Mouse (Mus musculus): ENCODE measurements at regions not wholly inside any gene's neighbourhood (a gene's known extent, or its start where the extent isn't known, plus 50 kb on each side); places are given as distances from the start of the nearest gene placed in this dataset.

DNA sequence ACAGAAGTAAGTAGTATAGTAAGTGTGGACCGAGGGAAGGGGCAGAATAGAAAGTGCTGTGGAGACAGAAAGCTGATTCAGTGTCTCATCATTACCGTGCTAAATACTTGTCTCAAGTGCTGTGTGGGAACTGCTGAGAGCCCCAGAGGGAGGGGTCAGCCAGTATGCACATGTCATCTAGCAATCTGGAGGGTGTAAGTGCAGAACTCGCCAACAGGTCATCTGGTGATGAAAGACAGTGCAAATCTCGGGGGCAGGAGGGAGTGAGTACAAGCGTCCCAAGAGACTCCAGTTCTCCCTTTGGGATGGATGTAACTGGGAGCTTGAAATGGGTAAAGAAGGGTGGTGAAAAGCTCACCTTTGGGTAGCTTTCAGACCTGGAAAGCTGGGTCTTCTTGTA, 535.7 kb downstream of the Bcl11a start:
- TF ChIP-seq POLR2A (IDR thresholded peaks at IDR 0.05; ENCODE audit: low read depth, low read length) (no peak), CTCF (conservative IDR thresholded peaks at IDR 0.05; ENCODE audit: insufficient read depth, insufficient read length, low read depth, low read length) (no peak)

Measured in kidney, adult 2 months (tissue).